Mouse (Mus musculus) retina, embryonic 14.5 days (tissue): ENCODE measurements at regions not wholly inside any gene's neighbourhood (a gene's known extent, or its start where the extent isn't known, plus 50 kb on each side); places are given as distances from the start of the nearest gene placed in this dataset.
A peak's percentile ranks its signal among the peaks of the same experiment; 100 is the strongest.

Source experiments
- DNase-seq: peaks from one replicate; pipeline ENCODE4 v3.0.0-alpha.2; 2015; ENCODE audit warnings: low spot score

DNA sequence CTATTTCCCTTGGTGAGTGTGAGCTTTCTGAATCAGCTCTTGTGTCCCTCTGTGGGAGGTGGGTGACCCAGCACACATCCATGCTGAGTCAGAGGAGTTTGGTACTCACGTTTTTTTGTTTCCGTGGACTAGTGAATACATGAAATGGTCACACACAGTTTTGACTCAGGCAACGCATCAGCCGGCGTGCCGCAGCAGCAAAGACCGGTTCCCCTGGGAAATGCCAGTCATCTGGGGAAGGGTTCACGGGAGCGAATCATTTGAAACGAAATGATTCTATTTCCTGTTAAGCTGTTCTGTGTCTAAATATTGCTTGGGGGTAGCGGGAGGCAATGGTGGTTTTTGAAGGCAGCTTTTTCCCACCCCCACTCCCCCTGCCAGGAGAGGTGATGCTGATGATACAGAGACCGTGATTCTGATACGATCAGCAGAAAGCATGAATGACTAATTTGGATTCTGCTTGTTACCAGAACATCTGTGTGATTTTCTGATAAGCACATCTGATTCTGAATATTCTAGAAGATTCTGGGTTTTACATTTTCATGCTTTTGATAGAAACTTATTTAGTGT is 223.5 kb downstream of the Klf5 start:
- no peak for DNase-seq

DNA sequence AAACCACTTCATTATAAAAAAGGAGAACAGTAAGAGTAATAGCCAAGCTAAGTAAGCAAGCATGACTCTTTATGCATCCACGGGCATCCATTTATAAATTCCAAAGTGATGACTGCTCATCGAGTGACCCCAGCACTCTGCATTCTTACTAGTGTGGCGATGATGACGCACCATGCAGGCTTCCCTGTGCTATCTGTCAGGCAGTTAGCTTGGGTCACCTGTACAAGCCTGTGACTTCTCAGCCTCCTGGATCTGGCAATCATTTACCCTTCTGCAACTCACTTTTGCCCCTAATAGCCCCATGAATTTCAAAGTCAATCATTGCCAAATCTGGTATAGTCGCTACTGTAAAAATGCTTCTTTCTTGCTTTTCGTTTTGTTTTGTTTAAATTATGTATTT is 237.3 kb downstream of the Klf5 start:
- DNase-seq, result no peak

DNA sequence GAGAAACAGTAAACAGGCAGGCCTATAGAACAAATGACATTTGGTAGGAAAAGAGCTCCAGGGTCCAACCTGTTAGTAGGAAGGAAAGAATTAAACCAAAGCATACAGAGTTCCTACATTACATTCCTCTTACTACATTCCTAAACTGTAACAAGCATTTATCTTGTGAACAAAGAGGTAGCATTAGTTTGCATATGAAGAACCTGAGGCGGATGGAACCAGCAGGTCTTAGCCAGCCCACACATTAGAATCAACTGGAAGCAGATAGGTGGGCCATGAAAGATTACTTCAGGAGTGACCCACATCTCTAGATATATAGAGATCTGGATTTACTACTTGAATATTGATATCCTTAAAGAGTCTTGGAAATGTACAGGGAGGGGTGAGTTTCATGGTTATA is 238.8 kb downstream of the Klf5 start:
- DNase-seq, result no peak

DNA sequence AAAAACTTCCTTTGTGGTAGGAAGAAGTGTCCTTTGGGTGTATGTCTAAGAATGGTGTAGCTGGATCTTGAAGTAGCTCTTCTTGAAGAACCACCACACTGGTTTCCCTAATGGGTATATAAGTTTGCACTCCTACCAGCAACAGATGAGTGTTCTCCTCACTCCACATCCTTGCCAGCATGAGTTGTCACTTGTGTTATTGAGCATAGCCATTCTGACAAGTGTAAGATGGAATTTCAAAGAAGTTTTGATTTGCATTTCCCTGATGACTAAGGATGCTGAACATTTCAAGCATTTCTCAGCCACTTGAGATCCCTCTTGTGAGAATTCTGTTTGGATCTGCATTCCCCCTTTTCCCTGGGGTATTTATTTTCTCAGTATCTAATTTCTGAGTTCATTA is 243.2 kb downstream of the Klf5 start:
- DNase-seq, result no peak

DNA sequence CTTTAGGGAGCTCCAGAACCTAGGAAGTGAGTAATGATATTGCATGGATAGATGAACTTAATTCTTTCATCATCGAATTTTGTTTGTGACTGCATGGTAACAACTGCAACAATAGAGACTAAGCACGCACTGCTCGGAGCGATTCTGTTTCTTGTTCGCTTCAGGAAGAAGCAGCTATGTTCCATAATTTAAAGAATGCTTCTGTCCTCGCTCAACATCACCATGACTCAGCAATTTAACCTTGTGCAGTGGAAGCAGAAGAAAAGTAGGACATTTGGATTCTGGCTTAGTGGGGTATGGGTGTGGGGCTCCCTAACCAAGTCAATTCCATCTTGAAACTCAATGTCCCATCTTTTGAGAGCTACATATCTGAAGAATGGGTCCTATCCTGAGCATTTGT is 249.4 kb downstream of the Klf5 start:
- no peak for DNase-seq

DNA sequence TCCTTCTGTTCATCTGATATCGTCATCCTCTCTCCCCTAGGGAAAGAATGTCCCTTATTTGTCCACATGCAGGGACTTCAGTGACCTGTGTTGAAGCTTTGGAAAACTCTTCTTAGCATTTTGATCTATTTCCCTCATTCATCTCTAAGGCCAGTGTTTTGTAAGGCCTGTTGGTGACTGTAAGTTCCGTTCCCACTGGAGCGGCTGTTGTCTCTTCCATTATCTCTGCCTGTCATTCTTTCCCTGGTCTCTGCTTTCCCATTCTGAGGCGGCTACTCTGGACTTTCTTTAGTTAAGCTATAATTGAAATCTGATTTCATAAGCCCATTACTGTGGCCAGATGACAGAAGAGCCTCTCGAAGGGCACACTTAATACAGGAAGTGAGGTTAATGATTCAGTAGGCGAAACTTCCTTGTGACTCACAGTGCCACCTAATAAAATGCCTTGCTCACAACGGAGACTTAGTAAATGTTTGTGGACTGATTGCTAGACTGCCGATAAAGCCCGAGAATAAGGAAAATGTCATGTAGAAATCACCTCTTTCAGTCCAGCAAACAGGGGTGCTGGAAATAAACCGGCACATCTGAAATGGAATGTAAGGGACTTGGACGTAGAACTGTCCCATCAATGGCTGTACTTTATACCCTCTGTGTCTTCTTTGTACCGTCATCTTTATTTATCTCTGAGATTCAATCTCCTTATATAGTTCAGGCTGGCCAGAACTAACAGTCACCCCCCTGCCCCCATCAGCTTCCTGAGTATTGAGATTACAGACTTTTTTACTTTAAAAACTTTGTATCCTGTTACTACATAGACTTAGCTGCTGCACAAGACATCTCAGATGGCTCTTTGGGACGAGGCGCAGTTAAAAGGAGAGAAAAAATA is 250.1 kb downstream of the Klf5 start:
- no peak for DNase-seq

DNA sequence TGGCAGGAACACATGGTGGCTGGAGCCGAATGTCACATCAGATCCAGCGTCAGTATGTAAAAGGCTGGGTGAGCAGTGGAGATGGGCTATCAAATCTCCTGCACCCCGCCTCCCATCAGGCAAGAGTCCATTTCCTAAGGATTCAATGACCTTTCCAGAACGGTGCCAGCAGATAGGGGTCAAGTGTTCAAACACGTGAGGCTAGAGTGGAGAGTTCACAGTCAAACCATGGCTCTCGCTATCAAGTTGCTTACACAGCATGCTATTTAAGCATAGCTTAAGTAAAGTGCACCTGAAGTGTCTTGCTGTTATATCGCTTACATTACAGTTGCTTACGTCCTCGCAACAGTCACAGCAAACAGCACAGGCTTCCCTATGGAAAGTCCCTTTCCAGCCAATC is 265.5 kb downstream of the Klf5 start:
- no peak for DNase-seq

DNA sequence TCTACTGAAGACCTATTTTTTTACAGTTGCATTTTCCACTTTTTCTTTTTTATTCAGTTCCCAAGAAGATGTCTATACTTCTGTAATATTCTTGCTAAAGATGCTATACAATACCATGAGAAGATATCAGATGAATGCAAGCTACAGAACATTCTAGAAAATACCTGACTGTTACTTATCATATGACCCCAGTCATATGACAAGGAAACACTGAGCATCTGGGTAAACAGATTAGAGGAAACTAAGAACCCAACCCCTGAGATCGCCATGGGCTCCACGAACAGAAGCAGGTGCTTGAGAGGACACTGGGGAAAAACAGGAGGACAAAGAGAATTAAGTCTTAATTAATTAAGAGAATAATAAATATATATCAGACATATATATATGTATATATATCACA is 275.7 kb downstream of the Klf5 start:
- DNase-seq, result no peak

DNA sequence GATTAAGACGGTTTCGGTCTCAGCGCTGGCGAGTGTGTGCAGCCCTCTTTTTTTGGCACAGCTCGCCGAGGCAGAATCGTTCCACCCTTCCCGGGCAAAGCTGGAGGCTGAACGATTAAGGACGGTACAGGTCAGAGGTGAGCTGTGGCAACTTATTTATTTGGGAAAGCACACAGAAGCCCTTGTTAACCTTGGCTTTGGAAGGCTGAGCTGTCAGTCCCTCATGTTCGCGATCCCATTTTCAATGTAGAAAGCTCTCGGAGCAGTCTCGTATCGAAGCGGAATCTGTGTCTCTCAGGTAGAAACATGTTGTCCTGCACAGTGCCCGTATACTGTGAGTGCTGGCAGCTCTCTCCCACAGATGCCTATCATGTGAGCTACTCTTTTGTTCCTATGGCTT is 280.2 kb downstream of the Klf5 start:
- no peak for DNase-seq

DNA sequence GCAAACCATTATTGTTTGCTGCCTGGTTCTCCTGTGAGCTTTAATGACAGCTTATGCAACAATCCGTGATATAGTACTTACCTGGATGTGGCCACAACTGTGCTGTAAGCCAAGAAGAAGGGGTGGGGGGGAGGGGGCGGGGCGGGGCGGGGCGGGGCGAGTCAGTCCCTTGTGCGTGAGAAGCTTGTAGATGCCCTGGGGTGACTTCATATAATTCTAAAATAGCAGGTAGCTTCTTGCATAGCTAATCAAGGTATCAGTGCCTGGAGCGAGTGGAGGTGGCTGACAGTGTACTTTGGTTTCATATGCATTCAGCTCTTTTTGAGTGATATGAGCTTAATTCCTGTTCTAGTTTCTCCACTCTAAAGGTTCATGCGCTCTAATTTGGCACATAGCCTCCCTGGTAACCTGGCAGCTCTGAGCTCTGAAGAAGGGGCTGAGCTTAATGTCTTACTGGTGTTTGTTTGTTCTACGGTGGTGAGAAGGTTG is 280.8 kb downstream of the Klf5 start:
- DNase-seq, result no peak

DNA sequence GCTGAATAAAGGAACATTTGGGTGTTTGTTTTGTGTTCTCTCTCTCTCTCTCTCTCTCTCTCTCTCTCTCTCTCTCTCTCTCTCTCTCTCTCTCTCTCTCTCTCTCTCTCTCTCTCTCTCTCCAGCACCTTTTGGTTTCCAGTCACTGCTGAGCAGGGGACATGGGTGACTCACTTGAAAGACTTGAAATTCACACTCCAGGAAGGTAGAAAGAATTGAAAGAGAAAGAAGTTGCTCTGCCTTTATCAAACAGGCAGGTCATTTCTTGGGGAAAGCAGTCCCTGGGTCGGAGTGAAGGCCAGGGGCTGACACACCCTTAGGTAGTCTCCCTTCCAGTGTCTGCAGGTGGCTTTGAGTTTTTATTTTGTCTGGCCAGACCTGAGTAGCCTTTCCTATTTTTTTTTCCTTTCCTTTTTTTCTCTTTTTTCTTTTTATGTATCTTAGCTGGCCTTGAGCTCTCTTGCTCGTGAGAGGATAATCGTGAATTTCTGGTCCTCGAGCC is 281.3 kb downstream of the Klf5 start:
- no peak for DNase-seq

DNA sequence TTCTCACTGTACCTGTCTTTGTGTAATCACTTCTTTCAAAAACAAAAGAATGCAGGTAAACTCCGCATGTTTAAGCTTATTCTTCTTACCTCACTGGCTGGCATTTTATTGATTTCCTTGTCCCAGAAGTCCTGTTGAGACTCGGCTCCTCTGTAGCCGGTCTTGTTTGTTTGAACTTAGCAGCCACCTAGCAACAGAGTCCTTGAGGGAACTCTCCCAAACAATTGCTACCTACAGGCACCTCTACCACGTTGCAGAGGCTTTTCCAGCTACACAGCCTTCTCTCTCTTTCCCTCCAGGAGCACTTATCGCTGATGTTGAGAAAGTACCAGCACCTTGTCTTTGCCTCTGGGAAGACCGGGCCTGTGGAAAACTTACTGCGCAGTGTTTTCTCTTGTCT is 285.7 kb downstream of the Klf5 start:
- DNase-seq, result no peak

DNA sequence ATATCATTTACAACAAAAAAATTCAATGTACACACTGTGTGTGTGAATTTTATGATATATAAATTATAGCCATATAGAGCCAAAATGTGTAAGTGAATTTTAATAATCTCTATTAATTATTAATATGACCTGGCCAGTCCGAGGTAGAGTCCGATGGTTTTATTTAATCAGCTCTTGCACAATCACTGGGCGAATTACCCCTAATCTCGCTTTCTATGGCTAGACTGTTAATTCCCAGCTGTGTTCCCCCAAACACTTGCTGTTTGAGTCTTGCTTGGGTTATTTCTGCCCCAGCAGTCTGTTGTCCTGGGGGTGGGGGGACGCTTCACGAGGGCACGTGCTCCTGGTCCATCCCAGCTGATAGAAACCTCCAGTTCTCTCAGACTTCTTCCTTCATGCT is 287.5 kb downstream of the Klf5 start:
- no peak for DNase-seq

DNA sequence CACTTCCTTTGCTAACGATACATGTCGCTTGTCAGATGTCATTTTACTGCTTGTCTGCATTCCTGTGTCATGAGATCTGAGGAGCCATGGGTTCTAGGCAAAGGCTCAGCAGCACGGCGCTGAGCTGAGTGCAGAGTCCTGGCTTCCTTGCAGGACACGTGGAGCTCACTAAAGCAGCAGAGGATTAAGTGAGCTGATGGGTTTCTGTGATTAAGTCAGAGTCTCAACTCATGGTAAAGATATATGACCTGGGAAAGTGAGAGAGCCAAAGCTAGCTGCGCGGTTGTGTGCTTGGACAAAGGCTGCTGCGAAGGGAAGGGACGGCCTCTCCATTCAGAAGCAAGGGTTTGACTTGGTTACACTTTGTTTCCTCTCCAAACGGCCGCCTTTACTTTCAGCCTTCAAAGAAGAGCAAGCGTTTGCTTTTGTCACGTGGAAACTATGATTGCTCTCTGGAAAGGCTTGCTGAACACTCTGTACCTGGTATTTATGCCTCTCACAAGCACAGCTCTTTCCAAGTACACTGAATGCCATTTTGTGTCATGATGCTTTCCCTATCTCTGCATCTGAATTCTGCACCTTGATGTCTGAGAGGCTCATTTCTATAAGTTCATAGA is 292.5 kb downstream of the Klf5 start:
- no peak for DNase-seq

DNA sequence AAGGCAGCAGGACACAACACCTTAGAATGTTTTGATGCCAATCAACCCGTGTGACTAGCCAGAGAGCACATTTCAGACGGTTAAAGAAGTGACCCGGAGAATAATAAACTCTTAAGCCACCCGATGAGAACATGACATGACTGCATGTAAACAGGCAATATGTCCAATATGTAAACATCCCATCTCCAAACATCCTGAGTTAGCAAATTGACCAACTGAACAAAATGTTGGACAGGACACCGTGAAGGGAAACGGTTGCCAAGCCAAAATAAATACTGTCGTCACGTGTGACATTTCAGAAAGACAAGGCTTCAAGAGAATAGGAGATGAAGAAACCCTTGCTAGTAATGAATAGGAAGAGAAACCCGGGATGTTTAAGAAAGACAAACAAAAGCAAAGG is 294.4 kb downstream of the Klf5 start:
- DNase-seq, result no peak

DNA sequence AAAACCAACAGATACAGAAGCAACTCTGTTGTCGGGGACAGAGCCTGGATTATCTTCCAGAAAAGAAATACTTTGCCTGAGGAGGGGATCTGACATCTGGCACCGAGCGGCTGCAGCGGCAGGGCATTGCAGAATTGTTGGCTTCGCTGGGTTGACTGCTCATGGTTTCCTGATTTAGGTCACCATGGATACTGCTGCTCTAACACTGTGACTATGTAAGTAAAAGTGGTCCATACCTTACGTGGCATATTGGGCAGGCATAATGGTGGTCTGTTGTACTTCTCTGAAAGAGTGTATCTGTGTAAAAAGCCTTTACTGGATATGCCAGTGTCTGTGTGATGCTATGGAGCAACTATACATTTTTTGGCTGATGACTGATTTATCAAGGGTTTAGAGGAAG is 295.4 kb downstream of the Klf5 start:
- DNase-seq, result no peak

DNA sequence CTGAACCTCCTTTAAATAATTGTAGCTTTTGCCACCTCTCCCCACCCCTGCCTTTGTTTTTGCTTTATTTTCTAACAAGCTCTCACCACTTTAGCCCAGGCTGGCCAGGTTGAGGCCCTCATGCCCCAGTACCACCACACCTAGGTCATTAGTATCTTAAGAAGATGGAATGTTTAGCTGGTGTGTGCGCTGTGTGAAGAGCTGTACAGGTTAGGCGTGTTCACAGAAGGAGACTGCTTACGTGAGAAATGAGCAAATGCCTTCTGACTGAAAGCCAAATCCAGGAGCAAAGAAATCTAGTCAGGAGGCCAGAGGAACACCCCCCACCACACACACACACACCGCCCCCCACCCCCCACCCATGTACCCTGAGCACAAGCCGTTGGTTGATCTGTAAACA is 303.4 kb downstream of the Klf5 start:
- DNase-seq, result no peak

DNA sequence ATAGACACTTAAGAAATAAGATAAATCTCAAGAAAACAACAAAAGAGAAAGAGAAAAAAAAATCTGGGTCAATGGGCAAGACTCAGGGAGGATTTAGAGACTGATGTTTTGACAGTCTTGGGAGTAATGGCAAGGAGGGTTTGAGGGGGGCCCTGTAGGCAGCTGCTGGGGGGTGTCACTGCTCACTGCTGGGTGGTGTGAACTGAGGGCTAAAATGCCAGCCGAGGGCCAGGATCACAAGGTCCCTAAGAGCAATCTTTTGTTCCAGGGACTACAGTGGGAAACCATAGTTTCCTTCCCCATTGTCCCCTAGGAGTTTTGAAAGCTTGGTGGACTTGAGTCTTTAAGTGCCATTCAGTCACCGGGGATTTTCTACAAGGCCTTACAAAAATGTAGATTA is 304.8 kb downstream of the Klf5 start:
- DNase-seq, result peak; percentile 24

DNA sequence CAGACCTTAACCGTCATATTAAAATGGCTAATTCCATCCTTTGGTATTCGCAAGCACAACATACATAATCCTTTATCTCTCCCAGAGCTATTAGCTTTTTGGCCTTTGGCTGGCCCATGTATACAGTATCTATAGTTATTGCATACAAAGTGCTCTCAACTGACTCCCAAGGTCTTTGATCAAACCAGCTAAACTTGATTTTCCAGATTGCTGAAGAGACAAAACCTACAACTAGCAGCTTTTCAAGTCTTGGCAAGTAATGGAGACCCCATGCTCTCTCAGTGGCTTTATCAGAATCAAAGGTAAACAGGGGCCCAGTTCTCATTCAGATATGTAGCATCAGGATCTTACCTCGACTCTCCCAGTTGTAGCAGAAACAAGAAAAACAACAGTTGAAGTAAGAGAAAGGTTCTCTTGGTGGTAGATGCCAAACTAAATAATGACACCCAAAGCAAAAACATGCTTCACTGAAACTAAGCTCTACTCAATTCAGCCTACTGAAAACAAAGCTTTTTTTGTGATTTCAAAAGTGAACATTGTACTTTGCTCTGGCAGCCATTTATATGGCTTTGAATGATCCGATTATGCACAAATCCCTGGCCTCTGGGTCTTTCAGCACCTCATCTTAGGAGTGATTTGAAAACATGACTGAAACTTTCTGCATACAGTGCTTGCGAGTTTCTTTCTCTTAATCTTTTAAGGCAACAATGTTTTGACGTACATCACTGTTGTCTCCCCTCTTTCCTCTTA is 307.0 kb downstream of the Klf5 start:
- DNase-seq, result no peak

DNA sequence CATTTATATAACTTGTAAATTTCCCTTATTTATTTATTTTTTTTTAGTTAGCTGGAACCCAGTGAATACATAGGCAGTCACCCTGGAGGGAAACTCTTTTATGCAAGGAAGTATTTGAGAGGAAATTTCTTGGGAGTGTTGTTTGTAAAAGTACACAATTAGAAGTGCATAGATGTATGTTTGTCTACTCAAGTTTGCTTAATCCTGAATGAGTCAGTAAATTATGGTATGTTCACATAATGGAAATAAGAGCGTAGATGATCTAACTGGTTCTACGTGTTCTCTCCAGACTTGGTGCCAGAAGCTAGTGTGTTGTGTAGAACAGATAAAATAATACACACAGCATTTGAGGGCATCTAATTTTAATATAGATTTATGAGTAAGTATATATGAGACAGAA is 310.5 kb downstream of the Klf5 start:
- no peak for DNase-seq

DNA sequence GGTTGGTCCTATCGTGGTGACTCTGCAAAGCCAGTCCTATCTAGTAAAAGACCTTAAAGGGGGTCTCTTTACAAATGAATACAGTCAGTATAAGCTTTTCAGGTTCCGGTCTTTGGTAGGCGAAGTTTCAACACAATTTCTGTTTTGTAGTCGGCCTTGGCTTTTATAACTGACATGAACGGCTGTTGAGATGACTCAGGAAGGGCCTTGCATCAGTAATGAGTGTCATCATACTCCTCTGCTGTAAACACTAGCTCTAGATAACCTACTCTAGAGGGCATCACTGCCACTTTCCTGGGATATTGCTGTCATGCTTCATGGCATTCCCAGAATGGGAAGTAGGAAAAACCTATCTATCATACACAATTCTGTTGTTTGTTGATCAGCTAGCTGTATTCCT is 312.9 kb downstream of the Klf5 start:
- no peak for DNase-seq

DNA sequence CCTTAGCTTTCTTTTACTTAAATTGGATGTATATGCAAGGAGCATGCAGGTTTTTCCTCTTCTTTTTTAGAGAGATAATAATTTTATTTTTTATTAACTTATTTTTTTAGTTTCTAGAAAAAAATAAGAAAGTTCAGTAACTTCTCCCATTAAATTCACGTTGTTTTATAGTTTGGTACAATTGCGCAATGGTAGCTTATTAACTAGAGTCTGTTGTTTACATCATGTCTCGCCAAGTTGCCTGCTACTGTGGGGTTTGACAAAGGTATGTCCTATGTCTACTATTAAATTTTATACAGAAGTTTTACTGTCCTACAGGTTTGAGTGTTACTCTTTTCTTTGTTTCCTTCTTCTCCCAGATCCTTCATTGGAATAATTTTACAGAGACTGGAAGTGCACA is 313.6 kb downstream of the Klf5 start:
- no peak for DNase-seq

DNA sequence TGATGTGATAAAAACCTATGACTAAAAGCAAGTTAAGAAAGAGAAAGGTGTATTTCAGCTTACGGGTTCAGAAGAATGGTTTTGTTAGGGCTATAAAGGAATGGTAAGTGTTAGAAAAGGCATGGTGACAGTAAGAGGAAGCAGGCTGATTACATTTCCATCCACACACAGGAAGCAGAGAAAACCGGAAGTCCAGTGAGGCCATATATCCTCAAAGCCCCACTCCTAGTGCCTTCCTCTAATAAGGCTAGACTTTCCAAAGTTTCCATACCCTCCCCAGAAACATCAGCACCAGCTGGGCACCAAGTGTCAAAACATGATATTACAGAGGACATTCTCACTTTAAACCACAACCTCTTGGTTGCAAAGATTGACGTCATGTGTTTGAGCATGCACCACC is 316.3 kb downstream of the Klf5 start:
- no peak for DNase-seq
